ENCODE assay signal across 11 mouse cellular contexts in the genomic region with DNA sequence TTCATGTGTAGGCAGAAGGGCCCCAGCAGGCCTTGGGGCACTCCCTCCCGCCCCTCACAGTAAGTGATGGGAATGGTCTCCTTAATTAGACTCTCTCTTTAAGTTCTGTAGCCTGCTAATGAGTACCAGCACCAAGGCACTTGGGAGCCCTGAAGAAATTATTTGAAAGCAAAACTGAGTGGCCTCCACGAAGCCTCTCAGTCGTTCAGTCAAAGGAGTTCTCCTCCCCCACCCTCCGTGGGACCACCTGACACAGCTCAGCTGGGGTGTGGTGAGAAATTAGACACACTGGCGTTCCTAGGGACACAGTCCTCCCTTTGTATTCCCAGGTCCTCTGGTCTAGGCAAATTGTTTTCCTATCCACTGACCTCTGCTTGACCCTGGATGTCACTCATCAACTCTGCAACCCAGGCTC.
DNase-seq lines count a peak whose midpoint lies in the region; ATAC-seq lines count a peak whose summit lies in the region.
"Had no signal": no experiment of that assay in that cellular context is flagged by ENCODE, and none has a peak within 500 bp of the region (broad histone marks: within the 10 kb centered on the region; RNA-seq: fewer than 3 reads in every experiment).

No protein-coding gene starts in this region.

- 22% methylated on average over 5 of the region's 5 CpGs for WGBS in midbrain, embryonic 10.5 days
- WGBS in midbrain, embryonic 15.5 days, result 17% methylated on average over 5 of the region's 5 CpGs
- WGBS in limb, embryonic 11.5 days, result 6% methylated on average over 5 of the region's 5 CpGs

- H3K4me1 ChIP-seq in midbrain, embryonic 10.5 days, result peaks cover 14% of the 10 kb centered on the region
- peaks cover 7% of the 10 kb centered on the region; the same call in 1 of the 2 replicates for H3K4me1 ChIP-seq in midbrain, embryonic 15.5 days
- peaks cover 14% of the 10 kb centered on the region for H3K4me1 ChIP-seq in limb, embryonic 11.5 days (ENCODE audit: control insufficient read depth, insufficient read depth, low read length)

- no peak overlapping the region for H3K4me3 ChIP-seq in midbrain, embryonic 10.5 days
- H3K4me3 ChIP-seq in midbrain, embryonic 15.5 days, result no peak overlapping the region
- no peak overlapping the region for H3K4me3 ChIP-seq in limb, embryonic 11.5 days (ENCODE audit: low read depth, low read length)

- H3K36me3 ChIP-seq in midbrain, embryonic 10.5 days, result no peaks in the 10 kb centered on the region
- no peaks in the 10 kb centered on the region for H3K36me3 ChIP-seq in midbrain, embryonic 15.5 days (replicated peaks)
- no peaks in the 10 kb centered on the region for H3K36me3 ChIP-seq in limb, embryonic 11.5 days (ENCODE audit: control insufficient read depth, insufficient read depth, low read length)

- no peak for ATAC-seq in midbrain, embryonic 15.5 days (replicated peaks)
- peak; percentile 53; the same call in 1 of the 2 replicates for ATAC-seq in limb, embryonic 11.5 days (ENCODE audit: insufficient number of reproducible peaks, low FRiP score, low TSS enrichment, low read depth)
- ATAC-seq: activated CD4-positive, CD25-positive, alpha-beta regulatory T cell, adult 4 months; intestine, postnatal 0 days had no signal

- no peaks in the 10 kb centered on the region for H3K9me3 ChIP-seq in midbrain, embryonic 10.5 days (replicated peaks)
- H3K9me3 ChIP-seq in midbrain, embryonic 15.5 days, result no peaks in the 10 kb centered on the region
- H3K9me3 ChIP-seq in limb, embryonic 11.5 days (ENCODE audit: control insufficient read depth, low read length), result no peaks in the 10 kb centered on the region

- H3K4me2 ChIP-seq in midbrain, embryonic 15.5 days, result no peak overlapping the region
- no peak overlapping the region for H3K4me2 ChIP-seq in limb, embryonic 11.5 days (ENCODE audit: low read depth, severe bottlenecking)

- intact Hi-C loops in heart, postnatal 25 days (cut with DNase I), result no loop called here

- peak overlapping the region; percentile 63 for H3K27ac ChIP-seq in midbrain, embryonic 10.5 days (replicated peaks)
- H3K27ac ChIP-seq in midbrain, embryonic 15.5 days, result no peak overlapping the region
- no peak overlapping the region for H3K27ac ChIP-seq in limb, embryonic 11.5 days (replicated peaks; ENCODE audit: low read depth, low read length)

- peak; percentile 38 for DNase-seq in midbrain, embryonic 10.5 days (ENCODE audit: low spot score)
- DNase-seq in embryo, embryonic 9.5 days (ENCODE audit: extremely low spot score), result peak; percentile 76
- peak; percentile 62 for DNase-seq in limb, embryonic 11.5 days (ENCODE audit: low spot score)
- DNase-seq in layer of hippocampus, postnatal 10 days (ENCODE audit: low spot score in 2 of 2), result no peak
- no peak for DNase-seq in heart, postnatal 25 days (ENCODE audit: low spot score)
- no peak for DNase-seq in left cerebral cortex, adult 9 months (ENCODE audit: low spot score in 2 of 2)
- DNase-seq: layer of hippocampus, adult 9-11 months; thymus, postnatal 36 days had no signal

- H3K9ac ChIP-seq in midbrain, embryonic 15.5 days, result no peak overlapping the region
- no peak overlapping the region for H3K9ac ChIP-seq in limb, embryonic 11.5 days (ENCODE audit: low read length)

- H3K27me3 ChIP-seq in midbrain, embryonic 10.5 days (ENCODE audit: low read depth, poor library complexity, severe bottlenecking), result no peaks in the 10 kb centered on the region
- no peaks in the 10 kb centered on the region for H3K27me3 ChIP-seq in midbrain, embryonic 15.5 days (replicated peaks)
- H3K27me3 ChIP-seq in limb, embryonic 11.5 days (ENCODE audit: control insufficient read depth, insufficient read depth, low read length), result no peaks in the 10 kb centered on the region

Comparison
In these comparisons a context has a peak if more than half of its experiments do, and no peak if none do; other contexts are left out.
1. DNase-seq: peak in midbrain, embryonic 10.5 days (single experiment), embryo, embryonic 9.5 days (single experiment) and limb, embryonic 11.5 days (single experiment); none in layer of hippocampus, postnatal 10 days (0 of 2), heart, postnatal 25 days (single experiment) and left cerebral cortex, adult 9 months (0 of 2).